Mouse (Mus musculus) erythroblast, adult 5-6 weeks (primary cell): ENCODE measurements around the gene Mrps7. TPM values are rescaled to one million over a fixed set of nuclear protein-coding genes. Genes with fewer than 3 reads are reported as not detected.

Experiments
- ATAC-seq: replicated peaks from 2 replicates; pipeline ENCODE4 v1.8.0; 2016; ENCODE audit warnings: moderate number of reproducible peaks, mild to moderate bottlenecking, moderate TSS enrichment, inconsistent platforms; ENCODE audit not compliant: poor library complexity, low FRiP score, severe bottlenecking
- total RNA-seq, 2 experiments: library from RNA; stranded (forward) in 1 of 2; stranded (reverse) in 1 of 2; fragments of 150-400 nt in 1 of 2; fragments of 200-764, 138-1000 nt in 1 of 2; gene quantifications; 2 replicates each; pipeline versions ENCODE4 v1.2.3 to v1.2.4; 2015 to 2017; ENCODE audit warnings: low replicate concordance in 2 of 2

Gene Mrps7
- total RNA-seq, 2 experiments from 2014 or later, result 13.0 to 14.2 TPM

DNA sequence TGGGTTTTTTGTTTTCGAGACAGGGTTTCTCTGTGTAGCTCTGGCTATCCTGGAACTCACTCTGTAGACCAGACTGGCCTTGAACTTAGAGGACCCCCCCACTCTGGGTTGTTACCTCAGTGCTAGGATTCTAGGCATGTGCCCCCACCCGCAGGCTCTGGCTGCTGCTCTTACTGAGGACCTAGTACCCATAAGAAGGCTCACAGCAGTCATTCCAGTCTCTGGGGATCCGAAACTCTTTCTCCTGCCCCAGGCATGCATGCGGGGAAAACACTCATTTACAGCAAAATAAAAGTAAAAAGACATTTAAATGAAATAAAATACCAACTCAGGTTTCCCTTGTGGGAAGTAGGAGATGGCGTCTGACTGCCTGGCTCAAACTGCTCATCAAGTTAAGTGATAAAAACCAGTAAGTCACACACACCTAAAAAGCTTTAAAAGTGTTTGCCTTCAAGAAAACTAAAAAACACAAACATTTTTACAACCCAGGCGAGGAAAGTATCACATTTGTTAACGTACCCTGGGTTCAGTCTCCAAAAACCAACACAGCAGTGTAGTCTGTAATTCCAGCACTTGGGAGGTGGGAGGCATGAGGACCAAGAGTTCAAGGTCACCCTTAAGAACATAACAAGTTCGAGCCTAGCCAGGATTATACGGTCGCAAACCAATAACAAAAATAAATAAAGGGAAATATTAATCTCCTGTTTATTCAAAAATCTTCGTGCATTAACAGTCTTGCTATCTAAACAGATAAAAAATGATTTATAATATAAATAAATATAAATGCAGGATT is 23.3 kb downstream of the Mrps7 start:
- ATAC-seq, result no peak

DNA sequence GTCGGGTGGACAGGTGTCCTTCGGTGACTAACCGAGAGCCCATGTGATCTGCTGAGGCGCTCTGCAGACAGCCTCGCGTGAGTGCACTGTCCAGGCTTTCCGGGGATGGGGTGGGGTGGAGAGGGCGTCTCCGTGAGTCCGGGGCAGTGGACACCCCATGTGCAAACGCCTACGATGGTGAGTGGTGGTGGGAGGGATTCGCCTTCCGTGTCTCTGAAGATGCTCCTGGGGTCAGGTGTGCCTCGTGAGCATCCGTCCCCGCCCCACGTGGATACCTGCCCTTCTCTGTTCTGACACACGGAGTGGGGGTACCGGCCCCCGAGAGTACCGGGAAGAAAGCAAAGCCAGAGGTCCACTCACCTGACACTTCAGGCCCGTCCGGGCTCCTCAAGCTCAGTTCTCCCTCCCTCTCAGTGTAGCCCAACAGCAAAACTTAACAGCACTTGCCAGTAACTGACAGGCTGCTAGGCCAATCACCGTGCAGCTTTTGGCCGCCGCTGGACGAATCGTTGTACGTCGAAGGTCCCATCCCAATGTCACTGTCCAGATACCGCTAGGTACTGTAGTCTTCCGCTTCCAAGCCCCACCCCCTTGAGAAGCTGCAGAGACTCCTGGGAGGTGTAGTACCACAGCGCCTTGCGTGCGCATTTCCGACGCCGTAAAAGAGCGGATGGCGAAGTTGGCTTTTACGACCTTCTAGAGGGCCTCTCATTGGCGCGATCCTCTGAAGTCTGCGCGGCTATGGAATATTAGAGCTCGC is 24.2 kb downstream of the Mrps7 start, which contains the start of gene Slc25a19:
TSS of gene Slc25a19 (minus strand) at position 591 of the 760 bp plus-strand sequence.
- ATAC-seq, result peak; percentile 93

- peak; percentile 18 for ATAC-seq
Measured at GRCm38 (mm10) chr11:115628465-115629101, 24.9 kb downstream of the Mrps7 start.

GRCm38 (mm10) chr11:115629734-115630531 is 26.2 kb downstream of the Mrps7 start:
- no peak for ATAC-seq

DNA sequence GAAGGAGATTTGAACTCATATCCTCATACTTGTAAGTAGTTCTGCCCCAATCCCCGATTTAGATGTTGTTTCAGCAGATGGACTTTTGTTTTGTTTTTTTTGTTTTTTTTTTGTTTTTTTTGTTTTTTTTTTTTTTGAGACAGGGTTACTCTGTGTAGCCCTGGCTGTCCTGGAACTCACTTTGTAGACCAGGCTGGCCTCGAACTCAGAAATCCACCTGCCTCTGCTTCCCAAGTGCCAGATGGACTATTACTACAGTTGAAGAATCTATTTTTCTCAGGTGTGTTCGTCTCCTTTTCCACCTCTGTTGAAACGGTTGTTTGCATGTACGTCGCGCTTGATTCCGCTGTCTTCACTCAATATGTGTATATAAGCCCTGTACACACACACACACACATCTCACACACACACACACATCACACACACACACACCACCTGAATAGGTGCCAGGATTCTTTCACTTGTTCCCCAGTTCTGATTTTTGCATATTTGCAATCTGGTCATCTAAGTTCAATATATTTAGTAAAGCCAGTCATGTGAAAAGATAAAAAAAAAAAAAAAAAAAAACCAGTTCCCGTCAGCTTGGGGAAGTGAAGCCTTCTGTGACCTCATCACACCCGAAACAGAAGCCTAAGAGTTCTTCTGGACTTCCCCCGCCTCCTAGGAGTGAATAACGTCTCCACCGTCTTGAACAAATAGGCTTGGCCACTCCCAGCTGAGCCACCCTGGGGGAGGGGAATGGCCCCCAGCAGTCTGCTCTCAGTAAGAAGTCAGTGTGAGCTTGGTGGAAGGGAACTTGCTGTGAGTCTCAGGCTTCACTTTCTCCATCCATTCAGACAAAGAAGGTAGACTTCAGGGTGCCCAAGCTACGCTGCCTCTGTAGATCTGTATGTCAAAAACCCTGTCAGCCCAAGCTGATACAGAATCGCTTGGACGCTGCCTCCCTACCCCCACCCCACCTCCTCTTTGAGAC is 27.1 kb downstream of the Mrps7 start:
- ATAC-seq, result no peak

DNA sequence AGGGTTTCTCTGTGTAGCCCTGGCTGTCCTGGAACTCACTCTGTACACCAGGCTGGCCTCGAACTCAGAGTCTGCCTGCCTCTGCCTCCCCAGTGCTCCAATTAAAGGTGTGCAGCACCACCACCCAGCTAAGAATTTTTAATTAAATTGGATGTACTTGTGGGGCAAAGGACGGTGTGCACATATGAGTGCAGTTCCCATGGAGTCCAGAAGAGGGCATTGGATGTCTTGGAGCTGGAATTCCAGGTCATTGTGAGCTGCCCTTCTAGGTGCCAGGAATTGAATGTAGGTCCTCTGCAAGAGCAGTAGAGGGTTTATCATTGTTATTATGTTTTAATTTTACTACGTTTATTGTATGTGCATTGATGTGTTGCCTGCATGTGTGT is 27.8 kb downstream of the Mrps7 start:
- no peak for ATAC-seq

- no peak for ATAC-seq
Measured at GRCm38 (mm10) chr11:115632247-115632646, 28.5 kb downstream of the Mrps7 start.

- no peak for ATAC-seq
Measured at GRCm38 (mm10) chr11:115632862-115633261, 29.1 kb downstream of the Mrps7 start.

GRCm38 (mm10) chr11:115634109-115634508 is 30.4 kb downstream of the Mrps7 start:
- no peak for ATAC-seq

DNA sequence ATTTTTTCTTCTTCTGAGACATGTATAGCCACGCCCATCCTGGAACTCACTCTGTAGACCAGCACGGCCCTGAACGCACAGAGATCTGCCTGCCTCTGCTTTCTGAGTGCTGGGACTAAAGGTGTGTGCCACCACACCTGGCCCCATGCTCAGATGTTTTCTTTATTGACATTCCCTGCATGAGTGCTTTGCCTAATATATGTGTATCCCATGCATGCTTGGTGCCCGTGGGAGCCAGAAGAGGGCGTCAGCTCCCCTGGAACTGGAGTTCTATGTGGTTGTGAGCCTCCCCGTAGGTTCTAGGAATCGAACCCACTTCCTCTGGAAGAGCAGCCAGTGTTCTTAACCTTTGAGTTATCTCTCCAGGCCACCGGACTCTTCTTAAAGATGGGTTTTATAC is 31.3 kb downstream of the Mrps7 start:
- no peak for ATAC-seq

DNA sequence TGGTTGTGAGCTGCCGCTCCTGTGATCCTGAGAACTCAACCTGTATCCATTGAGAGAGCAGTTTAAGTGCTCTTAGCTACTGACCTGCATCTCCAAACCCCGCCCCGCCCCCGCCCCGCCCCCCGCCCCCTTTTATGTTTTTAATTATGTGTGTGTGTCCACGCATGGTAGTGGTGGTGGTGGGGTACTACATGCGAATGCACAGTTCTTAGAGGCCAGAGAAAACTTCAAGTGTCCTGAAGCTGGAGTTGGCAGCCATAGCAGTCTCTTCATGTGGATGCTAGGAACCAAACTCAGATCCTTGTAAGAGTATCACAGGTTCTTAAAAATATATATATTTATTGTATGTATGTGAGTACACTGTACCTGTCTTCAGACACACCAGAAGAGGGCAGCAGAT is 31.8 kb downstream of the Mrps7 start:
- no peak for ATAC-seq

DNA sequence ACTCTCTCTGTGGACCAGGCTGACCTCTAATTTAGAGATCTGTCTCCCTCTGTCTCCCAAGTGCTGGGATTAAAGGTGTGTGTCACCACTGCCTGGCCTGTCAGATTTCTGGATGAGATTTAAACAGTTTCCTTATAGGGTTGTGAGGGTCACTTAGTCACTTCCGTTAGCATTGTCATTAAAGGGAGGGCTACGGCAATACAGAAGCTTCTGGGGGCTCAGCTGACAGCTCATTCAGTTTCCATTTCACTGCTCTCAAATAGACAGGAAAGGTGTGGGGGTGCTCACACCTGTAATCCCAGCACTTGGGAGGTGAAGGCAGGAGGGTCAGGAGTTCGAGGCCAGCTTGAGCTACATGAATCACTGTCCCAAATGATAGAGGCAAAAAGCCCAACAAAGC is 33.2 kb downstream of the Mrps7 start:
- ATAC-seq, result no peak

DNA sequence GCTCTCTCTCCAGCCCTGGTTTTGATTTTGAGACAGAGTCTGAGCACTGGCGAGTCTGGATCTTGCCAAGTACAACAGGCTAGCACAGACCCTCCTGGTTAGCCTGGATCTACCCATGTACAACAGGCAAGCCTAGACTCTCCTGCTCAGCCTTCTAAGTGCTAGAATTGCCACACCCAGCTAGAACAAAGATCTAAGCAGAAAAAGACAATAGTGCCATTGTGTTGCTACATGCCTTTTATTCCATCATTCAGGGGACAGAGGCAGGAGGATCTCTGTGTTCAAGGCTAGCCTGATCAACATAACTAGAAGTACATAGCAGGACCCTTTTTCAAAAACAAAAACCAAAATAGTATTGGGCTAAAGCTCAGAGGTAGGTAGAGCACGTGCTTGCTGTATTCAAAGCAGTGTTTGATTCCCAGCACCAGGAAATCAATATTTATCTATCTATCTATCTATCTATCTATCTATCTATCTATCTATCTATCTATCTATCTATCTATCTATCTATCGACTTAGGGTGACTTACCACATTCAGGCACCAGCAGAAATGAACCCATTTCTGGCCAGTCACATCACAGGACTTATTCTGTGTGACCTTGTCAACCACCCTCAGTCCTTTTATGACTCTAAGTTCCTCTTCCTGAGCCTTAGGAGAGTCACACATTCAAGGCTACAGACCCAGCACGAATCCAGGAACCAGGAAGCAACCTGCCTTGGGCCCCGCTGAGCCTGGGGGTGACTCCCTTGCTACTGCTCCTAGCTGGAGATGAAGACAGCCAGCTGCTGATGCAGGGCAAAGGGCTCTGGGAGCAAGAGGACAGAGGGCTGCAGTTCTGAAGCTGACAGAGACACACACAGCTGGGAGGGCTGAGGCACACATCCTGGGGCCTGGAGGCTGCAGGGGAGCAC is 35.0 kb downstream of the Mrps7 start:
- ATAC-seq, result no peak

DNA sequence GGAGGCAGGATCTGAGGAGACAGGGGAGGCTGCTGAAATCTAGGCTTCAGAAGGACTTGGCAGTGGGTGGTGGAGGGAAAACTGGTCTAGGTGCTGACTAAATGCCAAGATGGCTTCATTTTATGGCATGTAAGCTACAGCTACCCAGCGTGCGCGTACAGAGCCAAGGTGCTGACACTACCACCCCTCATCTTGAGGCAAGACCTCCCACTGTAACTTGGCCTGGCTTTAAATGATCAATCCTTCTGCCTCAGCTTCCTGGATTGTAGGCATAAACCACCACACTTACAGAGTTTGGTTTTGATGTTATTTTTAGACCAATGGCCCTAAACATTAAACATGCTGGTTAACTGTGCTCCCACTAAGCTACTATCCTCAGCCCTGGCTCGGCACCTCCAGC is 35.8 kb downstream of the Mrps7 start:
- ATAC-seq, result no peak

DNA sequence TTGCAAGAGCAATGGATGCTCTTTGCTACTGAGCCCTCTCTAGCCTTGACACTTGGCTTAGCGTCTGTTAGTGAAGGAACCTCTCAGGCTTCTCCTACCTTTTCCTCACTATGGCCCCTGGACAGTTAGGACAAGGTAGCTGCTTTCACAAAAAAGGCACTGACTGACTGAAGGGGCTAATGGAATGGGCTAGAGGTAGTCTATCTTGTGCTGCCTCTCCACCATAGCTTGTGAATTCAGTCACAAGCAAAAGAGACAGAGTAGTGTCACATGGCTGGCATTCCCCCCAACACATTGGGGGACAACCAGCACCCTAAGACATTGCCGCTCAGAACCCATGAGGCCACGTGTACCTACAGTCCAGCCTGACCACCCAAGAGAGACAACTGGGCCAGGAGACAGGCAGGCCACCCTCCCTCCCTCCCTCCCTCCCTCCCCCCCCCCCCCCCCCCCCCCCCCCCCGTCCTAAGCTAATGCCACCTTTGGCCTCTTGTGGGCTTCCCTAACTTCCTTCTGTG is 36.6 kb downstream of the Mrps7 start:
- no peak for ATAC-seq

DNA sequence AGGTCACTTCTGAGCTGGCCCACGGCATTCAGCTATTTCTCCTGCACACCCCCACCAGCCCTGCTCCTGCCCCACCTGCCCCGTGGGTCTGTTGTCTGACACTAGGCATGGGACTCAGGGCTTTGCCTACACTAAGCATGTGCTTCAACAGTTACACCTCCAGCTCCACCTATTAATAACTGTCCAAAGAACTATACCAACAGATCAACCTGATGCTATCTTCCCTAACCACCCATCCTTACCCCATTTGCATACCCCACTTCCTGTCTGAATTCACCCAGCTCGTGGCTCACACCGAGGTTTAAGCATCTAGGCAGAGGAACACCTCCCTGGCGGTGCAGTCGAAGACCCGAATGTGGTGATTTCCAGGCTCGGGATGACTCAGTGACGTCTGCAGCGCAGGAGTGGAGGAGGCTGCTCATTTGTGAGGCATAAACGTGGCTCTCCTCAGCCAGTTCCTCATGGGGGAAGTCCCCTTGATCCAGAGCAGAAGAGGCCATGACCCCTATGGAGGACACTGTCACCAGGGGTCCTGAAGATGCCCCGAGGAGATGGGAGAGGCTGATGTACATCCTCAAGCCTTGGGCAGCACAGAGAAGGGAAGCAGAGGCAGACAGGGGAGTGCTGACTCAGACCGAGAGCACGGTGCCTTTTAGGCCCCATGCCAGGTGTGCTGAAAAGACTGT is 37.4 kb downstream of the Mrps7 start:
- 0 out of 2 replicates have a peak, but pooled peaks have one; percentile 23 for ATAC-seq

- 0 out of 2 replicates have a peak, but pooled peaks have one; percentile 17 for ATAC-seq
Measured at GRCm38 (mm10) chr11:115641664-115642036, 37.9 kb downstream of the Mrps7 start.
